Mouse (Mus musculus): ENCODE measurements around the gene Tmod1.
A peak's percentile ranks its signal among the peaks of the same experiment; 100 is the strongest.

Tmod1 gene

GRCm38 (mm10) chr4:46038892-46039751 lies at the start of gene Tmod1:
TSS of gene Tmod1 (plus strand) at chr4:46038935.
- peak; percentile 72 for DNase-seq

GRCm38 (mm10) chr4:45990427-45991135 lies 48.2 kb upstream of the Tmod1 start:
- no peak for DNase-seq

GRCm38 (mm10) chr4:45998536-45998935 lies 40.2 kb upstream of the Tmod1 start:
- DNase-seq, result no peak

GRCm38 (mm10) chr4:46008142-46008793 lies 30.5 kb upstream of the Tmod1 start:
- DNase-seq, result peak; percentile 17

- DNase-seq, result no peak
These were observed 27.0 kb upstream of the Tmod1 start for GRCm38 (mm10) chr4:46011698-46012097.

GRCm38 (mm10) chr4:46015605-46016004 lies 23.1 kb upstream of the Tmod1 start:
- DNase-seq, result no peak

GRCm38 (mm10) chr4:46023021-46023481 lies 15.7 kb upstream of the Tmod1 start:
- DNase-seq, result no peak

- DNase-seq, result peak; percentile 56
These were observed 12.8 kb upstream of the Tmod1 start for GRCm38 (mm10) chr4:46025893-46026292.

GRCm38 (mm10) chr4:46028224-46028623 lies 10.5 kb upstream of the Tmod1 start:
- no peak for DNase-seq

- DNase-seq, result no peak
These were observed 10.0 kb upstream of the Tmod1 start for GRCm38 (mm10) chr4:46028781-46029180.

GRCm38 (mm10) chr4:46029552-46029951 lies 9.2 kb upstream of the Tmod1 start:
- DNase-seq, result peak; percentile 57

GRCm38 (mm10) chr4:46032448-46032847 lies 6.3 kb upstream of the Tmod1 start:
- DNase-seq, result no peak

GRCm38 (mm10) chr4:46033197-46033596 lies 5.5 kb upstream of the Tmod1 start:
- DNase-seq, result peak; percentile 54

- DNase-seq, result no peak
These were observed 194 bp upstream of the Tmod1 start for GRCm38 (mm10) chr4:46038591-46038891.

- DNase-seq, result no peak
These were observed 1.2 kb downstream of the Tmod1 start for GRCm38 (mm10) chr4:46039899-46040298.

- peak; percentile 28 for DNase-seq
These were observed 2.0 kb downstream of the Tmod1 start for GRCm38 (mm10) chr4:46040594-46041192.

GRCm38 (mm10) chr4:46041761-46042504 lies 3.2 kb downstream of the Tmod1 start:
- DNase-seq, result no peak

- no peak for DNase-seq
These were observed 3.7 kb downstream of the Tmod1 start for GRCm38 (mm10) chr4:46042505-46042850.

GRCm38 (mm10) chr4:46043361-46043760 lies 4.6 kb downstream of the Tmod1 start:
- DNase-seq, result no peak

GRCm38 (mm10) chr4:46047971-46048370 lies 9.2 kb downstream of the Tmod1 start:
- no peak for DNase-seq

GRCm38 (mm10) chr4:46048418-46048817 lies 9.7 kb downstream of the Tmod1 start:
- no peak for DNase-seq

- no peak for DNase-seq
These were observed 14.8 kb downstream of the Tmod1 start for GRCm38 (mm10) chr4:46053323-46054107.

Data from lung, postnatal 14 days (tissue).